Mouse (Mus musculus) retina, postnatal 1 day (tissue): ENCODE measurements around the gene Txndc9.
"Not testable (repeated sequence)": the region's sequence is repeated elsewhere in the genome, so short reads cannot be mapped to it uniquely, and the experiment has no call there.

Experiments
- DNase-seq: peaks from one replicate; pipeline ENCODE4 v3.0.0-alpha.2; 2012

Txndc9 gene

DNA sequence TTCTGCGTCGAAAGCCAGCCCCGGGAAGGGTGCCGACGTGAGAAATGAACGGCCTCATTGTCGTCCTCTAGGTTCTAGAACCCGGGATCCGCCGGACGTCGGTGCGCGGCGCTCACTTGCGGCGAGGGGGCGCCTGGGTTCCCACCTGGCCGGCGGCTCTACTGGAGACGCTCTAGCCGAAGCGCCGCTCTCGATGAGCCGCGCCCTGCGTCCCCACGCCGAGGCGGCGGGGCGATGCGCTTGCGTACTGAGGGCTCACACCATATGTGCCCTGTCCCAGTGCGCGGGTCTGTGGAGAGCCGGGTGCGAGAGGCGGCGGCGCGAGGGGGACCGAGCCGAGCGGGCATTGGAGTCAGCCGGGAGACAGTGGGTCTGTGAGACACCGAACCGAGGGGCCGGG is at the start of gene Txndc9, which contains the start of gene Eif5b:
Gene Txndc9 (minus strand): TSS at position 27 of the 400 bp plus-strand sequence.
Gene Eif5b (plus strand): TSS at position 144 of the 400 bp plus-strand sequence.
- DNase-seq = peak; percentile 97

DNA sequence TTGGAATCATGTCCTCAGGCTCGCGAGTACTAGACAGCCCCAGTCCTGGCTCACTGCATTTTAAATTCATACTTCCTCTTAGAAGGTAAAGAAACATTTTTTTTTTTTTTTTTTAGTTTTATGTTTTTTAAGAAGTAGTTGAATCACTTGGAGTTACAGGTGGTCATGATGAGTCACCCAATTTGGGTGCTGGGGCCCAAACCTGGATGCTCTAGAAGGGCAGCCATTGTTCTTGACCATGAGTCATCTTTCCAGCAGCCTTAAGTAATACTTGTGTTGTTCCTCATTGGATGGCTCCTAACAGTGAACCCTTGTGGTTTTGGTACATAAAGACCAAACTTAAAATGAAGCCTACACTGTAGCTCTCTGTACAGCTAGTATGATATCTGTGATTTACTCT is 41.2 kb upstream of the Txndc9 start:
- no peak for DNase-seq

- DNase-seq = no peak
Measured at GRCm38 (mm10) chr1:38037375-38037774, 39.7 kb upstream of the Txndc9 start.

- no peak for DNase-seq
Measured at GRCm38 (mm10) chr1:38035521-38035920, 37.8 kb upstream of the Txndc9 start.

- DNase-seq = peak; percentile 3
Measured at GRCm38 (mm10) chr1:38031391-38031790, 33.7 kb upstream of the Txndc9 start.

GRCm38 (mm10) chr1:38027301-38027700 is 29.6 kb upstream of the Txndc9 start:
- DNase-seq = no peak

DNA sequence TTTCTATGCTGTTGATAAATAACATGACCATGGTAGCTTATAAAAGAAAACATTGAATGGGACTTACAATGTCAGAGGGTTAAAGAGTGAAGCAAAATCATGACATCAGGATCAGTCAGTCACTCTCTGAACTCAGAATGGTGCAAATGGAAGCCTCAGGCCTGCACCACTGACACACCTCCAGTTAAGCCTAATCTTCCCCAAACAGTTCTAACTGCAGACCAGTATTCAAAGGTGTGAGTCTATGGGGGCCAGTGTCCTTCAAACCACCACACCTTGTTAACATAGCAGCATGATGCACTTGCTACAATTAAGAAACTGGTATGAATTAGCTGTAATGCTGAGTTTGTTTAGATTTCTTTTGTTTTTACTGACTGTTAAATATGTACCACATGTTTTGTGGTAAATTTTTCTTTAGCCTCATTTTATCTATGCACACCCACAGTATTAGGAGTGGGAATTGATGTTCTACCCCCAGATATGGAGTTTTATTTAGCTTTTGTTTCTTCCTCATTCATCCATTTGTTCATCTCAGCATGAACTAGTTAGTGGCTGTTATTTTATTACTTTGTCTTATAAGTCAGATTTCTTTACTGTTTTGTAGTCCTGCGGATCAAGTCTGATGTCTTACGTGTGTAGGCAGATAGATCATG is 17.0 kb upstream of the Txndc9 start:
- no peak for DNase-seq

- DNase-seq = no peak
Measured at GRCm38 (mm10) chr1:38012509-38012908, 14.8 kb upstream of the Txndc9 start.

GRCm38 (mm10) chr1:38012104-38012503 is 14.4 kb upstream of the Txndc9 start:
- DNase-seq = no peak

DNA sequence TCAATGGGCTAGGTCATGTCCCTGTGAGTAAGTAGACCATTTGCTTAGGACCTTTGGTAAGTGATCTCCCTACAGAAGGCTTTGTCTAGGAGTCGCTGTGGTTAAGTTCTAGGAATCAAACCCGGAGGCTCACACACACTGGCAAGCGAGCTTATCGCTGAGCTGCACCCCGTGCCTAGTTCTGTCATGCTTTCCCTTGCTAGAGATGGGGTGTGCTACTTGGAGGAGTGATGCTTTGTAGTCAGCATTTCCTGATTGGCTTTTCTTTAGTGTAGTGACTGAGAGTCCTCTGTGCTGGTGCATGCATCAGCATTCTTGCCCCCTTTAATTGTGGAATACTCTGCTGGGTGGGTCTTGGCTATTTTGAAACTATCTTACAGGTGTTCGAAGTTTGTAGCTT is 14.0 kb upstream of the Txndc9 start:
- no peak for DNase-seq

GRCm38 (mm10) chr1:38006741-38007140 is 9.0 kb upstream of the Txndc9 start:
- no peak for DNase-seq

- no peak for DNase-seq
Measured at GRCm38 (mm10) chr1:38003046-38003445, 5.4 kb upstream of the Txndc9 start.

DNA sequence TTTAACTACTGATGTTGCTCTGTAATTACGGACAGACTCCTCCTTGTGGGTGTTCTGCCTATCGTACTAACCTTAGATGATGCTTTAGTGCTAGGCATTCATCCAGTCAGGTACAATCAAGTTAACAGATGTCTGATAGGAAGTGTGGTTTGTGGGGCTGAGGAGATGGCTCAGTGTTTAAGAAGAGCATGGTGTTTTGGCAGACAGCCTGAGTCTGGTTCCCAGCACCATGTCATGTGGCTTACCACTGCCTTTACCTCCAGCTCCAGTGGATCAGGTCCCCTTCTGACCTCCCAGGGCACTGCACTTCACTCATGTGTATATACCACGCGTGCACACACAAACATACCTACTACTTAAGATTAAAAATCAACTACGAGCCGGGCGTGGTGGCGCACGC is 4.3 kb upstream of the Txndc9 start:
- DNase-seq = no peak

- no peak for DNase-seq
Measured at GRCm38 (mm10) chr1:38000844-38001243, 3.2 kb upstream of the Txndc9 start.

GRCm38 (mm10) chr1:37999552-37999951 is 1.9 kb upstream of the Txndc9 start:
- DNase-seq = no peak

DNA sequence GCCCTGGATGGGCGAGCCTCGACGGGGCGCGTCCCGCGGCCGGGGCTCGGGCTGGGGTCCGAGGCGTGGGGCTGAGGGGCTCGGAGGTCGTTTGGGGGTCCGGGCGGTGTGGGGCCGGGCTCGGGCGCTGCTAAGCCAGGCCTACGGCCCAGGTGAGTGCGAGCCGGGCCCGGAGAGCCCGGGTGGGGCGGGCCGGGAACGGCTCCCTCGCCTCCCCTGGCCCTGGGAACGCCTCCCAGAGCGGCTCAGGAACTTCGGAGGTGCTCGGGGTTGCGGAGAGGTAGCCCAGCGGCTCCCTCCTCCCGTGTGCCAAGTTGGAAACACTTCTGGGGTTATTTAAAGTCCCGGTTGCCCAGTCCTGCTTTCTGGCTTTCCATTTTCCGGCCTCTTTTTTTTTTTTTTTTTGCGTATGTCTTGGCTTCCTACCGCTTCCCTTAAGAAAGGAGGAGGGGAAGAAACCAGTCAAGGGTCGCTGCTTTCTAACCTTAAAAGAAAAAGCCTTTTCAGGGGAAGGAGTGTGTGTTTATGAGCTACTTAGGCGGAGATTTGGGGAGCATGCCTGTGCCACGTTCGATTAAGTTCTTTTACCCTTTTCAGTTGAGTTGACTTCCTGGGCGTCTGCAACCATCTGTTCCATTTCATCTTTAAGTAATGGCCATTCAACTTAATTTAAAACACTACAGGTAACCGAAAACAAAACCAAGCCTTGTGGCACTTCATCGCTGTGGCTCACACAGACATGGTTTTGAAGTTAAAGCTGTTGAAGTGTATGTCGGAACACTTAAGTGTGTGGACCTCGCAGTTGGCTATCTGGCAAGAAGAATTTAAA is 892 bp upstream of the Txndc9 start:
- DNase-seq = no peak

DNA sequence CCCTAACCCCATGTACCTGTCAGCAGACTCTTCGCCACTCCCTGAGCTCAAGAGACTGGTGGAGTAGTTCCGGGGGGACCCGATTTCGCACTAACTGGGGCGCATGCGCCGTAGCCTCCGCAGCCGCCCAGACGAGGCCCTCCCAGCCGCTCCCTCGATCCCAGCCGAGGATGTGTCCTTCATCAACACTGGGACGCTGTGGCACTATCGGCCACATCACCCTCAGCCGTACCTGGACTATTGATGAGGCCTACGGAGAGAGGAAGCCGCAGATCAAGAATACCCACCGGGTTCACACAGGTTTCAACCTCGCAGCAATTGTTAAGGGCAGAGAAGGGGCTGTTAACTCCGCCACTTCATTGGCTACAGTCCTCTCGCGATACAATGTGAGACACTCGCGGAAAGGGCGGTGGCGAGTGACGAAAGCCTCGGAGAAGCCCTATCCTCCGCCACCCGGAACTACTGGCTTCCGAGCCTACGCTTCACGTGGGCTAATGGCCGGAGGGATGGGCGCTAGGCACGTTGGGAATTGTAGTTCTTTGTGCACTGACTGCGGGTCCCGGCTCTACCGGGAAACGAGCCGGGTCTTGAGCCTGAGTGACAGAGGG is 712 bp downstream of the Txndc9 start:
- peak; percentile 100 for DNase-seq

DNA sequence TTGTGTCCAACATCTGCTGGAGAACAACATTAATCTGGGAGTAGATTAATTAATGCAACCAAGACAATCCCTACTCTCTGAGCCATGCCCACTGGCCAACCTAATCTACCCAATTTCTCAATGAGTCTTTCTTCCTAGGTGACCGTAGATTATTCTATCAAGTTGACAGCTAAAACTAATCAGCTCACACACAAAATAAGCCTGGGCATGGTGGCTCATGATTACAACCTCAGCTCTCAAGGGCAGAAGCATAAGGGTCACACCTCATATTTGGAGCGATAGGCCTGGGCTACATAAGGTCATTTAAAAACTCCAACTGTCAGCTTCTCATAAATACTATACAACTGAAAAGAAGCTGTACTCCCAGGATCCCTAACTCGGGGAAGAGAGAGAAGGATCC is 1.5 kb downstream of the Txndc9 start:
- DNase-seq = peak; percentile 27

- no peak for DNase-seq
Measured at GRCm38 (mm10) chr1:37987856-37988255, 9.8 kb downstream of the Txndc9 start.

- DNase-seq = peak; percentile 45
Measured at GRCm38 (mm10) chr1:37985764-37986323, 11.8 kb downstream of the Txndc9 start.

GRCm38 (mm10) chr1:37984326-37984725 is 13.4 kb downstream of the Txndc9 start:
- no peak for DNase-seq

DNA sequence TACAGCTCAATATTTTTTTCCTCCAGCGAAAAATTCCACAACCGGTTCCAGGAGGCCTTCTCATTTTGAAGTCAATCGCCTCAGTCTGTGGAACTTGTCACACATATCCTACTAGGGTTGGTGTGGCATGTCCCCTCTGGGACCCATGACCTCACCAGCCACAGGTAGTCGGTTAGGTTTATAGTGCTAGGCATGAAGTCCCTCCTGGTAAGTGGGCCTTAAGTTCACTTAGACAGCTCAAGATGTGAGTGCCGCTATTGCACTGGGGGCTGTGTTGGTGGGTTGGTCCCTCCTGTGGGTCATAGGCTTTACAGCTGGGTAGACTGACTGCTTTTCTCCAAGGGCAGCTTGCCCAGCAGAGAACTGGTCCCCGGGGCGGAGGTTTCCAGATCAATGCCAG is 20.4 kb downstream of the Txndc9 start:
- DNase-seq = no peak

GRCm38 (mm10) chr1:37976666-37977065 is 21.0 kb downstream of the Txndc9 start:
- DNase-seq = not testable (repeated sequence)

GRCm38 (mm10) chr1:37971520-37971919 is 26.2 kb downstream of the Txndc9 start:
- DNase-seq = no peak
